Mouse (Mus musculus): Measurements from ENCODE around the gene Utf1. TPM values are rescaled to one million over a fixed set of nuclear protein-coding genes. Genes with fewer than 3 reads are reported as not detected.

Gene Utf1
- total and polyA plus RNA-seq, 3 experiments, result not detected

- no peak overlapping the region for H3K4me2 ChIP-seq (ENCODE audit: insufficient read depth, low read depth, poor library complexity, severe bottlenecking)
- H3K27me3 ChIP-seq (replicated peaks), result peaks cover 31% of the 10 kb centered on the region
- no peak overlapping the region for H3K9ac ChIP-seq (ENCODE audit: insufficient read depth, low read depth)
- no peaks in the 10 kb centered on the region for H3K36me3 ChIP-seq (replicated peaks in 1 of 2; ENCODE audit: control insufficient read depth in 1 of 2, insufficient read depth in 1 of 2, low read length in 1 of 2)
- in situ Hi-C loops (cut with MboI; ENCODE audit: low pct_ligation_motif_present, low pct_unique_long_range_greater_than_20kb, low sequenced_read_pairs) (loop anchor here (25.0 kb wide), 1 partner anchor 412 kb away; no protein-coding TSS in a partner anchor), dilution Hi-C loops (cut with MboI; ENCODE audit: extremely low pct_ligation_motif_present, extremely low pct_unique_long_range_greater_than_20kb, low sequenced_read_pairs) (no loop called here)
- H3K4me1 ChIP-seq (ENCODE audit: control insufficient read depth in 1 of 2, insufficient read depth in 2 of 2), result peaks cover 0 to 11% of the 10 kb centered on the region in 2 experiments; a peak in 2 of 4 replicates
- no peak for DNase-seq (ENCODE audit: extremely low read depth)
- no peaks in the 10 kb centered on the region for H3K9me3 ChIP-seq (replicated peaks; ENCODE audit: low read length)
- H3K79me2 ChIP-seq (replicated peaks; ENCODE audit: control insufficient read depth, extremely low read depth, insufficient read depth, poor library complexity, severe bottlenecking), result no peaks in the 10 kb centered on the region
- TF ChIP-seq TBP (conservative IDR thresholded peaks at IDR 0.05; ENCODE audit: low read depth, low read length), result no peak
- TF ChIP-seq ZC3H11A (IDR thresholded peaks at IDR 0.05; ENCODE audit: low read depth, low read length), result no peak
- TF ChIP-seq NRF1 (IDR thresholded peaks at IDR 0.05; ENCODE audit: low read depth, low read length), result no peak
- TF ChIP-seq NELFE (IDR thresholded peaks at IDR 0.05; ENCODE audit: low read depth, low read length), result no peak
- TF ChIP-seq ZNF384 (IDR thresholded peaks at IDR 0.05; ENCODE audit: low read depth, low read length), result no peak
- no peak for TF ChIP-seq SIN3A (IDR thresholded peaks at IDR 0.05; ENCODE audit: low read length)
- no peak overlapping the region for H3K4me3 ChIP-seq (replicated peaks in 1 of 3; ENCODE audit: low read depth in 2 of 3, low read length in 2 of 3, poor library complexity in 1 of 3)
- H3K27ac ChIP-seq (ENCODE audit: insufficient read depth, low read depth), result no peak overlapping the region
Measured at GRCm38 (mm10) chr7:139899505-139899904, 44.1 kb upstream of the Utf1 start.

DNA sequence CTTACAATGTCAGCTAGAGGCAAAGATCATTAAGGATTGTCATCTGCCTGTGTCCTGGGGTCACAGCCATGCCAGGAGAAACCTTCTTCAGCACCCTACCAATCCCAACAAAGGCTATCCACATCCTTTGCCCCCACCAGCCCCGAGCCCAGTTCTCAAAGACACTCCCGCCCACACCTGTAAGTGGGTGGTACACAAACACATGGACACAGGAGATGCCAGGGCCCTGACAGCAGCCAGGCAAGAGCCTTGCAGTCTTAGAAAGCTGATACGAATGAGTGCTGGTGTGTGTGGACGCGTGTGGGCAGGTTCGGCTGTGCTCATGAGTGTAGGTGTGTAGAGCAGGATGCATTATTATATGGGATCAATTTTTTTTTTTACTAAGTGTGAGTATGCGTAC is 43.1 kb upstream of the Utf1 start:
- no peaks in the 10 kb centered on the region for H3K79me2 ChIP-seq (replicated peaks; ENCODE audit: control insufficient read depth, extremely low read depth, insufficient read depth, poor library complexity, severe bottlenecking)
- no peak overlapping the region for H3K4me3 ChIP-seq (replicated peaks in 1 of 3; ENCODE audit: low read depth in 2 of 3, low read length in 2 of 3, poor library complexity in 1 of 3)
- H3K27ac ChIP-seq (ENCODE audit: insufficient read depth, low read depth), result no peak overlapping the region
- H3K36me3 ChIP-seq (replicated peaks in 1 of 2; ENCODE audit: control insufficient read depth in 1 of 2, insufficient read depth in 1 of 2, low read length in 1 of 2), result no peaks in the 10 kb centered on the region
- dilution Hi-C loops (cut with MboI; ENCODE audit: extremely low pct_ligation_motif_present, extremely low pct_unique_long_range_greater_than_20kb, low sequenced_read_pairs), result no loop called here
- H3K4me2 ChIP-seq (ENCODE audit: insufficient read depth, low read depth, poor library complexity, severe bottlenecking), result no peak overlapping the region
- no peak overlapping the region for H3K9ac ChIP-seq (ENCODE audit: insufficient read depth, low read depth)
- in situ Hi-C loops (cut with MboI; ENCODE audit: low pct_ligation_motif_present, low pct_unique_long_range_greater_than_20kb, low sequenced_read_pairs), result loop anchor here (10.0 kb wide), 1 partner anchor 164 kb away; no protein-coding TSS in a partner anchor
- TF ChIP-seq ELF1 (IDR thresholded peaks at IDR 0.05; ENCODE audit: low read depth, low read length), result no peak
- no peak for TF ChIP-seq MYC (IDR thresholded peaks at IDR 0.05; ENCODE audit: low read depth, low read length)
- DNase-seq (ENCODE audit: extremely low read depth), result no peak
- H3K4me1 ChIP-seq (ENCODE audit: control insufficient read depth in 1 of 2, insufficient read depth in 2 of 2), result peaks cover 0 to 20% of the 10 kb centered on the region in 2 experiments; a peak in 3 of 4 replicates
- no peaks in the 10 kb centered on the region for H3K9me3 ChIP-seq (replicated peaks; ENCODE audit: low read length)
- H3K27me3 ChIP-seq (replicated peaks), result peaks cover 21% of the 10 kb centered on the region

DNA sequence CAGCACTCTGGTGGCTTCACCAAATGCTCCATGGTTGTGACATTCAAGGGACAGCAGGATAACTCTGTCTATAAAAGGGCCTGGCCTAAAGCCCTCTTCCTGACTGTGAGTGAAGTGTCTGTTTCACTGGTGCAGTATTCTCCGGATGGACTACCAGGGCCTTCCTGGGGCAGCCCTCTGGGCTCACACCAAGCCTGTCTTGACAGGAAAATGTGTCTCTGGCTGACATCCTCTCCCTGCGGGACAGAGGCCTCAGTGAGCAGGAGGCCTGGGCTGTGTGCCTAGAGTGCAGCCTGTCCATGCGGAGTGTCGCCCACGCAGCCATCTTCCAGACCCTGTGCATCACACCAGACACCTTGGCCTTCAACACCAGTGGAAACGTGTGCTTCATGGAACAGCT is 42.7 kb upstream of the Utf1 start:
- H3K27ac ChIP-seq (ENCODE audit: insufficient read depth, low read depth), result no peak overlapping the region
- peaks cover 17% of the 10 kb centered on the region for H3K27me3 ChIP-seq (replicated peaks)
- H3K4me2 ChIP-seq (ENCODE audit: insufficient read depth, low read depth, poor library complexity, severe bottlenecking), result no peak overlapping the region
- H3K79me2 ChIP-seq (replicated peaks; ENCODE audit: control insufficient read depth, extremely low read depth, insufficient read depth, poor library complexity, severe bottlenecking), result no peaks in the 10 kb centered on the region
- dilution Hi-C loops (cut with MboI; ENCODE audit: extremely low pct_ligation_motif_present, extremely low pct_unique_long_range_greater_than_20kb, low sequenced_read_pairs) (no loop called here), in situ Hi-C loops (cut with MboI; ENCODE audit: low pct_ligation_motif_present, low pct_unique_long_range_greater_than_20kb, low sequenced_read_pairs) (loop anchor here (10.0 kb wide), 1 partner anchor 164 kb away; no protein-coding TSS in a partner anchor)
- DNase-seq (ENCODE audit: extremely low read depth), result no peak
- H3K4me3 ChIP-seq (replicated peaks in 1 of 3; ENCODE audit: low read depth in 2 of 3, low read length in 2 of 3, poor library complexity in 1 of 3), result no peak overlapping the region
- no peak overlapping the region for H3K9ac ChIP-seq (ENCODE audit: insufficient read depth, low read depth)
- TF ChIP-seq MAFK (IDR thresholded peaks at IDR 0.05; ENCODE audit: insufficient replicate concordance, low read length), result no peak
- H3K4me1 ChIP-seq (ENCODE audit: control insufficient read depth in 1 of 2, insufficient read depth in 2 of 2), result peaks cover under 1 to 24% of the 10 kb centered on the region in 2 experiments; a peak in 3 of 4 replicates
- no peaks in the 10 kb centered on the region for H3K36me3 ChIP-seq (replicated peaks in 1 of 2; ENCODE audit: control insufficient read depth in 1 of 2, insufficient read depth in 1 of 2, low read length in 1 of 2)
- H3K9me3 ChIP-seq (replicated peaks; ENCODE audit: low read length), result no peaks in the 10 kb centered on the region
